Mouse (Mus musculus) cerebellum, adult 2 months (tissue): ENCODE measurements around the gene Gbp5.

ENCODE experiments used
- CTCF ChIP-seq: fragments of 200-500 bp; IDR thresholded peaks from 2 replicates; pipeline ENCODE4 v1.5.1; 2011; ENCODE audit warnings: low read depth, mild to moderate bottlenecking, control low read depth, low read length, moderate library complexity, borderline replicate concordance; ENCODE audit not compliant: insufficient read depth
- POLR2A ChIP-seq: fragments of 200-500 bp; IDR thresholded peaks from 2 replicates; pipeline ENCODE4 v1.6.1; 2011; ENCODE audit warnings: low read length, control low read depth, borderline replicate concordance; ENCODE audit not compliant: insufficient read depth

- TF ChIP-seq POLR2A (no peak), CTCF (no peak)
Observed at GRCm38 (mm10) chr3:142459241-142459640, 34.5 kb upstream of the Gbp5 start.
